Mouse (Mus musculus) 3T3-L1 (cell line): ENCODE measurements at regions not wholly inside any gene's neighbourhood (a gene's known extent, or its start where the extent isn't known, plus 50 kb on each side); places are given as distances from the start of the nearest gene placed in this dataset.
"Not testable (repeated sequence)": the region's sequence is repeated elsewhere in the genome, so short reads cannot be mapped to it uniquely, and the experiment has no call there.

ENCODE experiments used
- DNase-seq: peaks from one replicate; pipeline ENCODE4 v3.0.0-alpha.2; 2015; ENCODE audit warnings: low read depth, low spot score

GRCm38 (mm10) chr17:10150403-10150689 is 169.3 kb downstream of the Qk start:
- DNase-seq = not testable (repeated sequence)

DNA sequence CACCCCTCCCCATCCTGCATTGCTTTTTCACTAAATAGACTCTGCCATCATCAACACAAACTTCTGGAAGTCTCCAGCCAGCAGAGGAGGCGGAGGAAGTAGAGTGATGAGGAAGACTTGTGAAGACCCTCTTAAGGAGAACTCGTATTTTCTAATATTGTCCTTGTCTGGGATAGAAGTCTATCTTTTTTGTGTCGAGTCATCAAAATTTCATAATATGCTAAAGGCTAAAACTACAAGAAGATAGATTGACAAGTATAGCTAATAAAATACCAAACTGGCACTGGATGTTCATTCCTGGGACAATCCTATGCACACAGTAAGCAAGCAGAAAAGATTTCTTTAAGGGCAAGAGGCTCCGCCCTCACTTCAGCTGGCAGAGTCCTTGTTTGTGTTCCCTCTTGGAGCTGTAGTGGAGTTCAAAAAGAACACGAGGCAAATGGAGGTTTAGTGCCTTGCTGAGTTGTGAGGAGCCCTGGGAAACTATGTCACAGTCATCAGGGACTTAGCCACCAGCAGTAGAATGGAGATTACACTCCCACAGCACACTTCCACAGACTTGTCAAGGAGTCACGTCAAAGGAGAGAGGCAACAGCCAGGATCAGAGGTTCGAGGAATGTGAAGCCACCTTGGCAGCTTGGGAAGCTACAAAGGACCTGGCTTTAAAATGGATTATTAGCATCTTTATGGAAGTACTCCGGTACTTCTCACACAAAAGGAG is 169.8 kb downstream of the Qk start:
- no peak for DNase-seq

DNA sequence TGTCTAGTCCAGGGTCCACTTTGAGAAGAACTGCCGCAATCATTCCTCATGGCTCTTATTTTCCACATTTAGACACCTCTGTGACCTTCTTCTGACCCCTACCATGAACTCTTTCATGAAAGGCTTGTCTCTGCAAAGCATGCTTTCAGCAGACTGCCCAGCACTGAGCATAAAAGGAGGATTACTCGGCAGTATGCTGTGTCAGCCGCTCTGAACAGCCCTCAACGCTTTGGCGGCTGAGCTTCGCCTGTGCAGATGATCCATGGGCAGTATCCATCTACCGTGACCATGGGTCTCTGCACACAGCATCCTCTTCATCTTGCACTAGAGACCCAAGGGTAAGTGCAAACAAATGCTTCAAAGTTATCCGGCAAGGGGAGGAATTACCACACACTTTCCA is 172.5 kb downstream of the Qk start:
- DNase-seq = no peak

DNA sequence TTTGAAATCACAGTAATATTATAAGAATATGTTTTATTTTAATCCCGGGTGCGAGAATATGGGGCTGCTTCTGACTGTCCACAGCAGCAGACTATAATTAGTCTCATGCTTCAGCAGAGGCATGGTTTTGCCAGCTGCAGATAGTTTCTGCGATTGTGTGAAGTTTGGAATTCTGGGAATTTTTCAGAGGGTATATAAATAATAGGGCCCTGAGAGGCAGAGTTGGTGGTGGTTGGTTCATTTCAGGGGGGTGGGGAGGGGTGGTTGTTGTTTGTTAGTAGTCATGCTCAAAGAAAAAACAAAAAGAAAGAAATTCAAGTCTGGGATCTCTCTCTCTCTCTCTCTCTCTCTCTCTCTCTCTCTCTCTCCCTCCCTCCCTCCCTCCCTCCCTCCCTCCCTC is 173.1 kb downstream of the Qk start:
- no peak for DNase-seq

- DNase-seq = no peak
Measured at GRCm38 (mm10) chr17:10138847-10139246, 180.8 kb downstream of the Qk start.

DNA sequence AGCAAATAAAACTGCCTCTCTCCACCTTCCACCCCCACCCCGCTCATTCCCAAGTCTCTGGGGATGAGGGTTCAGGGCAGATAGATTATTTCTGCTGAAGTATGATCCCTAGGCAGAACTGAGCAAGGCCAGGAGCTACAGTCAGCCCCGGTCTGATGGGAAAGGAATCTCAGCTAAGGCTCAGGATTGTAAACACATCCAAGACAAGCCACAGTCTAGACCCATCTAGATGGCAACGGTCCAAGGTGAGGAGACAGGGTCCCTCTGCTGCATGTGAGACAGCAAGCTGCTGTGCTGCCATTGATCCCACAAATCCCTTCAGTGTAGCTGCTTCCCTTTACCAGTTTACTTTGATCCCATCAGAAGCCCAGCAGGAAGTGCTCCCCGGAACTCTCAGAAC is 181.3 kb downstream of the Qk start:
- DNase-seq = no peak

- peak; percentile 29 for DNase-seq
Measured at GRCm38 (mm10) chr17:10135111-10135510, 184.5 kb downstream of the Qk start.

GRCm38 (mm10) chr17:10128591-10128990 is 191.1 kb downstream of the Qk start:
- DNase-seq = no peak

GRCm38 (mm10) chr17:10122411-10122810 is 197.2 kb downstream of the Qk start:
- no peak for DNase-seq

GRCm38 (mm10) chr17:10112118-10112517 is 207.5 kb downstream of the Qk start:
- peak; percentile 5 for DNase-seq

- DNase-seq = no peak
Measured at GRCm38 (mm10) chr17:10110375-10110675, 209.3 kb downstream of the Qk start.

GRCm38 (mm10) chr17:10109511-10110374 is 209.9 kb downstream of the Qk start:
- DNase-seq = no peak

- no peak for DNase-seq
Measured at GRCm38 (mm10) chr17:10105299-10105698, 214.4 kb downstream of the Qk start.

- DNase-seq = no peak
Measured at GRCm38 (mm10) chr17:10098199-10098598, 221.5 kb downstream of the Qk start.

DNA sequence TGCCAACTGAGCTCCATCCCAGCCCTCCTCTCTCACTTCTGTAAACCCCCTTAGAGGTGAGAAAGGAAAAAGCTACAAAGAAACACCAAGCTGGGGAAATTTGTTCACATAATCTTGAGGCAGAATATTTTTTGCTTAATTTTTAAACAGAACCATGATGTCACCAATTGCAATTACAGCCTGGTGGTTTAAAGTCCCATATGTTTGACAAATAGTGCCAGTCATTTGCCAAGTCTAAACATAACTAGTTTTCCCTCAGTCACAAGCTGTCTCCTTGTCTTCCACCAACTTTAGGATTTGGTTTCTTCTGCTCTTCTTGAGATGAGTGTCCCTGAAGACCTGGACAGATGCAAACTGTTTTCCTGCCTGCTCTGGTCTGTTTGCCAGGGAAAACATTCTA is 222.0 kb downstream of the Qk start:
- DNase-seq = no peak

GRCm38 (mm10) chr17:10095841-10096301 is 223.8 kb downstream of the Qk start:
- DNase-seq = no peak

GRCm38 (mm10) chr17:10094108-10094521 is 225.5 kb downstream of the Qk start:
- DNase-seq = no peak

GRCm38 (mm10) chr17:10093437-10094107 is 226.1 kb downstream of the Qk start:
- DNase-seq = no peak

DNA sequence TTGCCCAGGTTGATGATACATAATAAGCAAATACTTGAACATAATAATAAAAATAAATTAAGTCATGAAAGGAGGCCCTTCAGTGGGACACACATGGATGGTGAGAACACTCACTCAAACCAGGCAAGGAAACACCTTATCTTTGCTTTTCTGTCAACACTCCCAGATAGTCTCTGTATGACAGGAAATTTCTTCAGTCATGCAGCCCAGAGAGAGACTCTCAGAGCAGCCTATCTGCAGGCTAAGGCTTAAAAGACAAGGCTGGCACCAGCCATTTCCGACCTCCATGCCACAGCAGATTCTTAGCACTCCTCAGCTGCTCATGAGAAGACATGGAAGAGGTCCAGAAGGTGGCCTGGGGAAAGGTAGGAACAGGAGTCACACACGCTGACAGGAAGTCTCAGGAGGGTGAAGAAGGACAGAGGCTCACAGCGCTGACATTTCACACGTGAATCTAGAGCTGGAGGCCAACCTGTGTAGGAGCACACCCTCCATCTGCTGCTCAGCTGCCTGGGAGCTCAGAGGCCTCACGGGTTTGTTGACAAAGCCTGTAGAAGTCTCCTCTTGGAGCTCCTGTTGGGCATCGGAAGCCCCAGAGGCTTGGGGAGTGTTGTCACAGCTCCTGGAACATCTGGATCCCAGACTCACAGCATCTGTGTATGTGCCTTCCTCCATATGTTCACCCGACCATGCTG is 232.3 kb downstream of the Qk start:
- no peak for DNase-seq

DNA sequence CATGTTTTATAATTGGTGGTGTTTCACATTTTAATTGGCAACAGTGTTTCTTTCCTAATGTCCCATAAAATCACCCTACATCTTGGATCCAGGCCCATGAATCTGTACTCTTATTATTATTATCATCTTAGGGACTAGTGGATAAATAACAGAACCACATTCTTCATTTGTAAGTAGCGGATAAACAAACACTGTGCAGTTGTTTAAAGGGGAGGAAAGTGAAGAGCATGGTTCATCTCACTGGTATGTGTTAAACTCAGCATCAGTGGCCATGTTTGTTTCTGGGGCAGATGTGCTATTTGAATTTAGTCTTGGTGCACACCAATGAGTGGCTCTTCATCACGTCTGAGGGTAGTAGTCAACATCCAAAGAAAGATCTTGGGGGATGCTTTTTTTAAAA is 233.1 kb downstream of the Qk start:
- no peak for DNase-seq

DNA sequence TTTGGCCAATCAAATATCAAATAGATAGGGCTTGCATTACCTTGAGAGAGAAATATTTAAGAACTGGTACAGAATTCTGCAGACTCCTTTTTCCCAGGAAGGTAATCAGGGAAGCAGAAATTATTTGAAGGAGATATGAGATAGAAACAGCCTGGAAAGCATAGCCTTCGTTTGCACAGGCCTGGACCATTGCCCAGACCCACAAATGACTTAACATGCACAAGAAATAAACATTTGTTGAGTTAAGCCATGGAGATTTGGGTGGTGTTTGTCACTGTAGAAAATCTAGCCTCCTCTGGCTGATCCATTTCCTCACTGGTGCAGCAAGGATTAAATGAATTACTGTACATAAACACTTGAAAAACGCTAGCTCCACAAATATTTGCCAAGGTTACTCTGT is 233.5 kb downstream of the Qk start:
- DNase-seq = peak; percentile 12

DNA sequence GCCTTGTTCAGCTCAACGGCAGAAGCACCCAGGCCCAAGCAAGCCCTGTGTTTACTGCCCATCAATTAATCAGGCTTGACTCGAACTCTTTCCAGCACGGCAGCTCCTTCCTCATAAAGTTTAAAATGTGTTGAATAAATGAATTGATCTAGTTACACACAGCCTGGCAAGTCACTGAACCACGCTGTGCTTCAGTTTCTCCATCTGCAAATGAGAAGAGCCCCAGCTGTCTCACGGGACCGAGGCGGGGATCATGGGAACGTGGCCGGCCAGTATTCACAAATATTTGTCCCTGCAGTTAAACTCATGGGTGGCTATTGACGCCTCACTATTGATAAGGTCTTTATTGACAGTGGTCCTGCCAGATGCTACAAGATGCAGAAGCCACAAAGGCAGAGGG is 237.9 kb downstream of the Qk start:
- DNase-seq = no peak
